Mouse (Mus musculus) olfactory bulb, adult 2 months (tissue): Measurements from ENCODE around the gene N4bp2l2.

Experiments used
- CTCF ChIP-seq: fragments of 200-500 bp; IDR thresholded peaks from 2 replicates; pipeline ENCODE4 v1.5.1; 2012; ENCODE audit warnings: low read depth, mild to moderate bottlenecking, low read length, moderate library complexity; ENCODE audit not compliant: insufficient read depth
- POLR2A ChIP-seq: fragments of 200-500 bp; IDR thresholded peaks from 2 replicates; pipeline ENCODE4 v1.6.1; 2012; ENCODE audit warnings: mild to moderate bottlenecking, low read depth, low read length, moderate library complexity; ENCODE audit not compliant: insufficient read depth

DNA sequence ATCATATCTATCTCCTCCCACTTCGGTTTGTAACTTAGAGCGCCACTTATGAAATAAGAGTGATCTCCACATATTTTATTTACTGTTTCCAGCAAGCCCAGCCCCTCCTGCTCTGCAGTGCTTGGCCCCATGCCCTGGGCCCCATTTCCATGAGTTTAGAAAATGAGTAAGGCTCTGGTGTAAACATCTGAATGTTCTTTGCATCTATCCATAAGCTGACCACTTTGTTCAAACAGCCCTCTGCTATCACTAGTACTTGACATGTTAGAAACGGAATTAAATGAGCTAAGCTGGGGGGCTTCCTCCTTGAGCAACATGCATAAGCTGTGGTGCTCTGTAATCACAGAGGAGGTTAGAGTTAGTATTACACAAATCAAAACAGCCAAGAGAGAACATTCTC is 91.6 kb downstream of the N4bp2l2 start:
- no peak for TF ChIP-seq CTCF
- no peak for TF ChIP-seq POLR2A
